Mouse (Mus musculus): ENCODE results near the gene Nhsl1.
A peak's percentile ranks its signal among the peaks of the same experiment; 100 is the strongest.

The Nhsl1 gene

GRCm38 (mm10) chr10:18318916-18319481 lies at the start of gene Nhsl1:
Nhsl1 (plus strand) TSS chr10:18318985.
- peak; percentile 13 for DNase-seq

DNA sequence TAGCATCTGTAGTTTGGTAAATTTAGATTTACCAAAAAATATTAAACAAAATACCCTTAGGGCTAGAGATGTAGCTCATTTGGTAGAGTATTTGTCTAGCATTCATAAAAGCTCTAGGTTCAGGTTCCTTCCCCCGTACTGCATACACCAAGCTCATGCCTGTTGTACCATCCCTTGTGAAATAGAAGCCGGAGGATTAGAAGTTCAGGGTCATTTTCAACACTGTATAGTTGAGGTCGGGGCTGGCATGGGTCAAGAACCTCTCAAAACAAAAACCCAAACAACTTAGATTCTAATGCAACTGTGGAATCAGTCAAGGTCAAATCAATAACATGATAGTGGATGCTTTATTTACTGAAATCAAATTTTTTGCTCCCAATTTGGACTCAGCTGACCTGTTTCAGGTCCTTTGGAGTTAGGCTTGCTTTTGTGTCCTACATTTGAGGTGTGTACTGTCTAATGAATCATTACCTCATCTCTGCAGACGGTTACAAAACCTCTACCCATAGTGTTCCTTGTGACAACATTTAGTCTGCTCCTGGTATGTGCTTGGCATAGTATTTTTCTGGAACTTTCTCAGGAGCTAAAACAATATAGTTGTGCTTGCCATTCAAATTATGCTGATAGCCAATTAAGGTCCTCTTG lies 42.6 kb upstream of the Nhsl1 start:
- no peak for DNase-seq

DNA sequence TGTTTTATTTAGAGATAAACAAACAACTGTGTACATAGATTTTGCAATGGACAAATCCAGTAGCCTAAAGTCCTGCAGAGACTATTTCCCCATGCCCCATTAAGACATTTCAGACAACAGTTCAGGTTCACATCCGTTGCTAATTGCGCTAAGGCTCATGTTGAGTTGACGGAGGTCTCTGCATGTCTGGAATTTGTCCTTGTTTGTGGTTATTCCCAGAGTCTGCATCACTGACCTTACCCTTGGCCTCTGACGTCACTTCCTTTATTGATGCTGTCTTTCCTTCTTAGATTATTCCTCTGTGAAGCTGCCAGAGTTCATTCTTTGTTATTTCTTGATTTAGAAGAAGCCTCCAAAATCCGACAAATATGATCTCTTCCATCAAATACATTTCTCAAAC lies 34.8 kb upstream of the Nhsl1 start:
- DNase-seq: no peak

DNA sequence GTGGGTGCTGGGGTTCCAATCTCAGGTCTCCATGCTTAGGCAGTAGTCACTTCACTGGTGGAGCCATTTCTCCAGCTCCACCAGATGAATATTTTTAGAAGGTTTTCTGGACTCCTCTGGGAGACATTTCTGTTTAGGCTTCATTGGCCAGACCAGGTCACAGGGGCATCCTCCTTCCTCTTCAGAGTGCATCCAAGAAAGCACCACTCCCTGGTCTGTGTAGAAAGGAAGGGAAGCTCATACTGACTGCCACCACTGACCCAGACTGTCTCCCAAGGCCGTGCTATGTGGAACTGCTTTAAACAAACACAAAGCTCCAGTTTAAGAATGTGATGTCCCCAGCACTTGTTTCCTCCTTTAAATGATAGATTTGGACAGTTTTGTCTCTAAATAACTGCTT lies 29.3 kb upstream of the Nhsl1 start:
- no peak for DNase-seq

DNA sequence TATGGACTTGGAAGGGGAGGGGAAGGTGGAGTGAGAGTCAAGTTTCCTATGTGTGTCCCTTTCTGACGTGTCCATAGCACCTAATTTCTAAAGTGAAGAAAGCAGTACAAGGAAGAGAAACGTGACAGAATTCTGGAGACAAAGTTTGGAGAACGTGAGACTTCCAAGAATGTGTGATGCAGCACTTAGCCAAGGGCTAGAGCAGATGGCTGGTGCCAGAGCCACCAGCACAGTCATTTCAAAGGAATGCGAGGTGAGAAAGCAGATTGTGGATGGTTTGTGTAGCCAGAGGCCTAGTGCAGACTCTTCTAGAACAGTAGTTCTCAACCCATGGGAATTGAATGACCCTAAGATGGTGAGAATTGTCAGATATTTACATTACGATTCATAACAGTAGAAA lies 13.7 kb upstream of the Nhsl1 start:
- no peak for DNase-seq

GRCm38 (mm10) chr10:18315071-18315470 lies 3.7 kb upstream of the Nhsl1 start:
- peak; percentile 13 for DNase-seq

DNA sequence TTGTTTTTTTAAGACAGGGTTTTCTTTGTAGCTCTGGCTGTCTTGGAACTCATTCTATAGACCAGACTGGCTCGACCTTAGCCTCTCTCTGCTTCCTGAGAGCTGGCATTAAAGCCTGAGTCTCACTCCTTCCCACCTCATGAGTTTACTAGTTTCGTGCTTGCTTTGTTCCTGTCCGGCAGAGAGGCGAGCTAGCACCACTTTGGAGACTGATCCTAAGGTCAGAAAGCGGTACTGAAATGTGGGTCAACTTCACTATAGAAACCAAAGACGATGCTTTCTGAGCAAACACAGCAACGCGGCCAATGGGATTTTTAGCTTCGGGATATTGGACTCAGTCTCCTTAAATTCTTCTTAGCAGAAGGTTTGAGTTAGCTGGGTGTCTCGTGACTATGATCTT lies 1.3 kb upstream of the Nhsl1 start:
- DNase-seq: no peak

DNA sequence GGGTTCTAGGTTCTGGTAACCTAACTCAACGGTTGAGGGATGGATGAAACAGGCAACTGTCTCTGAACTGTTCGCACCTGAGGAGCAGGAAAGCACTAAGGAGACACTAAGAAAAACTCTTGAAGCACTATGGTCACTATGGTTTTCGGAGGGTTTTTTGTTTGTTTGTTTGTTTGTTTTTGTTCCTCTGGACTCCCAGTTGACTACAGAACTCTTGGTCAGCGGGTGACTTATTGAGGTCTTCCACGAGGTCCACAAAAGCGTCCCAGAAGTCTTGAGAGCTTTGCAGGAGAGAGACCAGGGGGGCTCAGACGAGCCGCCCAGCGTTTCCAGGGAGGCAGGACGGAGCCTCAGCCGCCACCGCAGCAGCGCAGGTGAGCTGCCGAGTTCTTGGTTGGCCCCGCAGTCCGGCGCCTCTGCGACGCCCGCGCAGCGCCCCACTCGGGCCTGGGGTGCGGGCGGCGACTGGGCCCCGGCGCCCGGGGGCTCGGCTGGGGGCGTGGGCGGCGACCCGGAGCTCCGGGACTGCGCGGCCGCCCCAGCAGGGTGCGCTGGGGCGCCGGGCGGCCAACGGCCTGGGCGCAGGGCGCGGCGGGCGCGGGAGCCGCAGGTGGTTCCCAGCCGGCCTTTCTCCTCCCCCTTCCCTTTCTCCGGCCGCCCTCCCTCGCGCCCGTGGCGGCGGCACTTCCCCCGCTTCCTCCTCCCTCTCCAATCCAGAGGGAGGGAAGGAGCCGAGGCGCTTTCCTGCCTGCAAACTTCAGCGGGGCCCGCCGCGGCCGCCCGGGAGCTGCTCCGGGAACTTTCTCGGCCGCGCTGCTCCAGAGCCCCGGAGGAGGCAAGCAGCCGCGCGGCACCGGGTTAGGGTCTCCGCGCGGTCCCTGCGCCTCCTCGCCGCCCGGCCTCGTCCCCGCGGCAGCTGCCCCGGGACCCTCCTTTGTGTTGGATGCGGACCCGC lies 547 bp upstream of the Nhsl1 start:
- DNase-seq: no peak

GRCm38 (mm10) chr10:18319691-18320090 lies 906 bp downstream of the Nhsl1 start:
- DNase-seq: no peak

GRCm38 (mm10) chr10:18321861-18322260 lies 3.1 kb downstream of the Nhsl1 start:
- no peak for DNase-seq

DNA sequence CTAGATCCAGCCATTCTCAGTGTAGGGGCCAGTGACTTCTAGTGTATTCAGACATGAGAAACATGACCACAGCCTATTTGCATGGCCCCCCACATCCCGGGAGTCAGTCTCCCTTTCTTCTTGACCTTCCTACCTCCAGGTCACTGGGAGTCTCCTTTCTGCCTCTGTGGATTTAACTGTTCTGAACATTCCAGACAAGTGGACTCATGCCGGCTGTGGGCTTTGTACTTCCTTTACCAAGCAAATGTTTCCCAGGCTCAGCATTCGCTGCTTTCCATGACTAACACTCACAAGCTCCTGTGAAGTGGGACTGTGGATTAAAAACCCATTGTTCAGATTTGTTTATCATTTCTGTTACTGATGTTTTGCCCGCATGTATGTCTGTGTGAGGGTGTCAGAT lies 4.9 kb downstream of the Nhsl1 start:
- DNase-seq: no peak

DNA sequence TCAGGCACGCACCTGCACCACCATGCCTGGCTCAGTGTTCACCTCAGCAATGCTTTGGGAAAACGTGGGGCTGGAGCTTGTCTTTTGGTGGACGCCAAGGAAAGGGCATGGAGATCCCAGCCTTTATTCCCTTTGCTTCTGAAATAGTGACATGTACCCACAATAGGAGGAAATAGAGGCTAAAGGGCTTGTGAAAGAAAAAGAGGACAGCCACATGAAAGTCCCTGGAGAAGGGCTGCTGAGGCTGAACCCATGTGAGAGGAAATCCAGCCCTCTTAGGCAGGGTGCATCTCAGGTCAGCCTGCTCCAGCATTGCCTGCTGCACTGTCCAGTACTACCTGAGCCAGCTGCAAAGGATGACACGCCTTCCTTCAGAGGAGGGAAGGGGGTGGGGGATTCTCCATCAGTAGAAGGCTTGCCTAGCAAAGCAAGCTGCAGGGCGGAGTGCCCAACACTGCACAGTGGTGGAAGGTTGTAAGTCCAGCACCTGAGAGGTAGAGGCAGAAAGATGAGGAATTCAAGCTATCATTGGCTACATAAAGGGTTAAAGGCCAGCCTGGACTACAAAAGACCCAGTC lies 9.6 kb downstream of the Nhsl1 start:
- no peak for DNase-seq

DNA sequence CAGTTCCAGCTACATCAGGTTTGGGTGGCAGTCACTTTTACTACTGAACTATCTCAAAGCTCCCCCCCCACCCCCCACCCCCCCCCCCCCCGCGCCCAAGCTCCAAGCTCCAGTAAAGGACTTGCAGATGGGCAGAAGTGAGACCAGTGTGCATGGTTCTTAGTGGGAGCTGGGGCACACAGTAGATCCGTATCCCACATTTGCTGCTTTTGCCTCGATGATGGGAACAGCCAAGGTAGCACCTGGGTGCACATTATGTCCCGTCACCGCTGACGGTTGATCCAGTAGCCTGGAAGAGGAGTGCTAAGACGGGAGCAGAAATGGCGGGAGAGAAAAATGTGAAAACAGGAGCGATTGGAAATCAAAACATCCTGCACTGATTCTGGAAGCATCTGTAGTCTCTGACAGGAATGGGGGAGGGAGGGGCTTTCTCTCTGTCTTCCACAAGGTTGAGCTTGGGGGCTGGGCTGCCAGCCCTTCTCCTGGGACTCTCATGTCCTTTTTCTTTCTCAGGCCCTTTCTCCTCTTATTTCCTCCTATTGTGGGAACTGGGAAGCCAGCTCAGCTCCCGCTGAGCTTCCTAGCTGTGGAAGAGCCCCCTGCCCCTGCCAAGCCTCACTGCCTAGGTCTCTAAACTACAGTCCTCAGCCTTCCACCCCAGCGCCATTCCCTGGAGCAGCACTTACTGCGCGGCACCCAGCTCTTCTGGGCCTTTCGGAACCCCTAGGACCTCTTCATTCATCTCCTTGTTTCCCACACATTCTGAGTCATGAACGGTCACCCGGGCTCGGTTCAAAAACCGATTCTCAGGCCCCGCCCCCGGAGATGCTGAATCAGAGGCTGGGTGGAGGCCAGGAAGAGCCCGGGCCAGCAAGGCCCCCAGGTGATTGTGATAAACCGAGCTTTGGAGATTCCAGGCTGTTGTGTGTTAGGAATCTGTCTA lies 10.6 kb downstream of the Nhsl1 start:
- DNase-seq: peak; percentile 10

DNA sequence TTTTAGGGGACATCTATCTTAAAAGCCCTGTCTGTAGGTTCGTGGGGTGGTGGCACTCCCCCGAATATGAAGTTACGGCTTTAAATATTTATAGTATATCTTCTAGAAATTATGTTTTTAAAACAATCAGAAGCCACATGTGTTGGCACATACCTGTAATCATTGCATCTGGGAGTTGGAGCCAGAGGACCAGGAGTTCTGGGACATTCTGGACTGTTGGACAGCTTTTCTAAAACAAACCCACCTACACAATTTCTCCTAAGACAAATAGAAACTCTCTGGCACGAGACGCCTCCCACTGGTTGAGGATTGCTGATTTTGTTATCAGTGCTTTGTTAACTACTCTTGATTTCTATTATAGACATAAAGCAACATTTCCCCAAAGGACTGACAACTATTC lies 11.7 kb downstream of the Nhsl1 start:
- no peak for DNase-seq

- no peak for DNase-seq
Observed at GRCm38 (mm10) chr10:18333575-18333974, 14.8 kb downstream of the Nhsl1 start.

GRCm38 (mm10) chr10:18334176-18334575 lies 15.4 kb downstream of the Nhsl1 start:
- no peak for DNase-seq

DNA sequence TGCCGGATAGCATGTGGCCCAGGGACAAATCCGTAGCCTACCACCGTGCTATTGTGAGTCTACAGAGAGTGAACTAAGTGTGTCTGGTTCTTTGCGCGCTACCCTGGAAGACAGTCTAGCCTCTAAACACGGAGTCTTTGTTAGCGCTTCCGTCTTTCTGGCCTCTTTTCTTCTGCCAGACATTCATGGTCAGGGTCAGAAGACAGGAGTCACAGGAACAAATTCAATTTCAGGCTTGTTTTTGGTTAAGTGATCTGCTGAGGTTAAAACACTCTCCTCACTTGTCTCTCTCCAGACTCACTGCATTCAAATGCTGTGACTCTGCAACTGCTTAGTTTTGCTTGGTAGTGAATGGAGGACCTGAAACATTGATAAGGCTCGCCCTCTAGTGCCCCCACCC lies 15.9 kb downstream of the Nhsl1 start:
- no peak for DNase-seq

GRCm38 (mm10) chr10:18337725-18338124 lies 18.9 kb downstream of the Nhsl1 start:
- DNase-seq: no peak

GRCm38 (mm10) chr10:18339386-18339785 lies 20.6 kb downstream of the Nhsl1 start:
- DNase-seq: no peak

GRCm38 (mm10) chr10:18340930-18341329 lies 22.1 kb downstream of the Nhsl1 start:
- no peak for DNase-seq

- DNase-seq: no peak
Observed at GRCm38 (mm10) chr10:18341444-18342196, 22.8 kb downstream of the Nhsl1 start.

GRCm38 (mm10) chr10:18347231-18347630 lies 28.4 kb downstream of the Nhsl1 start:
- DNase-seq: no peak

Measured in cerebellum, adult 11-12 months (tissue).